Mouse (Mus musculus) hindbrain, embryonic 11.5 days (tissue): ENCODE data around the gene Grip2. TPM values are rescaled to one million over a fixed set of nuclear protein-coding genes. Genes with fewer than 3 reads are reported as not detected.

ENCODE experiments used
- ATAC-seq: fragments of 200-750 bp; cut with Nextera tagmentation; 2 replicates; pipeline ENCODE4 v1.8.0; 2017; ENCODE audit warnings: mild to moderate bottlenecking, moderate TSS enrichment, moderate library complexity; ENCODE audit not compliant: low FRiP score
- DNase-seq: peaks from one replicate; pipeline ENCODE4 v3.0.0-alpha.2; 2015; ENCODE audit warnings: low spot score
- H3K27ac ChIP-seq: fragments of 300-500 bp; sonication (generic); 2 replicates; pipeline ENCODE4 v1.5.1; 2014; ENCODE audit warnings: mild to moderate bottlenecking, low read depth, low read length
- H3K27me3 ChIP-seq: fragments of 300-500 bp; sonication (generic); 2 replicates; pipeline ENCODE4 v1.6.1; 2014; ENCODE audit warnings: mild to moderate bottlenecking, low read length, moderate library complexity, mixed read lengths; ENCODE audit not compliant: control insufficient read depth, insufficient read depth
- H3K36me3 ChIP-seq: fragments of 300-500 bp; sonication (generic); 2 replicates; pipeline ENCODE4 v1.6.1; 2014; ENCODE audit warnings: mild to moderate bottlenecking, low read length, moderate library complexity, mixed read lengths; ENCODE audit not compliant: control insufficient read depth, insufficient read depth
- H3K4me1 ChIP-seq: fragments of 300-500 bp; sonication (generic); replicated peaks from 2 replicates; pipeline ENCODE4 v1.6.1; 2014; ENCODE audit warnings: low read length, mixed read lengths; ENCODE audit not compliant: control insufficient read depth, insufficient read depth
- H3K4me2 ChIP-seq: fragments of 300-500 bp; sonication (generic); replicated peaks from 2 replicates; pipeline ENCODE4 v1.6.1; 2014; ENCODE audit warnings: mild to moderate bottlenecking, low read depth, low read length
- H3K4me3 ChIP-seq: fragments of 300-500 bp; sonication (generic); 2 replicates; pipeline ENCODE4 v1.5.1; 2014; ENCODE audit warnings: low read depth, low read length
- H3K9ac ChIP-seq: fragments of 300-500 bp; sonication (generic); 2 replicates; pipeline ENCODE4 v1.6.1; 2014; ENCODE audit warnings: low read depth, low read length
- H3K9me3 ChIP-seq: fragments of 300-500 bp; sonication (generic); 2 replicates; pipeline ENCODE4 v1.6.1; 2016; ENCODE audit warnings: low read length; ENCODE audit not compliant: control insufficient read depth
- WGBS: fragments of 180-500 bp; shearing (Covaris S2); extraction: QIAGEN DNeasy Blood & Tissue Kit; methylation state at CpG from one replicate; pipeline ENCODE4 v1.1.7; 2014; 5-methylcytosine and 5-hydroxymethylcytosine counted together
- polyA plus RNA-seq: library from polyadenylated mRNA; unstranded; fragments of >200 nt; fragmentation: Nextera tagmentation; extraction: Ambion mirVana; gene quantifications from 2 replicates; pipeline ENCODE4 v1.2.1, GENCODE M21; 2014

The Grip2 gene
- 0.60 and 0.63 TPM in 2 replicates for polyA plus RNA-seq

- H3K27ac ChIP-seq = no peak within 1 kb of the TSS
- no peaks in the 10 kb centered on the region for H3K9me3 ChIP-seq
- no peaks in the 10 kb centered on the region for H3K27me3 ChIP-seq
- 66% methylated on average over 9 of the region's 11 CpGs for WGBS
- H3K4me3 ChIP-seq = no peak within 1 kb of the TSS
- H3K9ac ChIP-seq = no peak within 1 kb of the TSS
- H3K4me1 ChIP-seq = no peaks in the 10 kb centered on the region
- ATAC-seq = no peak
- no peak within 1 kb of the TSS for H3K4me2 ChIP-seq
- H3K36me3 ChIP-seq = no peaks in the 10 kb centered on the region
- no peak for DNase-seq
Observed at GRCm38 (mm10) chr6:91827016-91827570, at the start of gene Grip2. Grip2 (minus strand) TSS chr6:91827250.

DNA sequence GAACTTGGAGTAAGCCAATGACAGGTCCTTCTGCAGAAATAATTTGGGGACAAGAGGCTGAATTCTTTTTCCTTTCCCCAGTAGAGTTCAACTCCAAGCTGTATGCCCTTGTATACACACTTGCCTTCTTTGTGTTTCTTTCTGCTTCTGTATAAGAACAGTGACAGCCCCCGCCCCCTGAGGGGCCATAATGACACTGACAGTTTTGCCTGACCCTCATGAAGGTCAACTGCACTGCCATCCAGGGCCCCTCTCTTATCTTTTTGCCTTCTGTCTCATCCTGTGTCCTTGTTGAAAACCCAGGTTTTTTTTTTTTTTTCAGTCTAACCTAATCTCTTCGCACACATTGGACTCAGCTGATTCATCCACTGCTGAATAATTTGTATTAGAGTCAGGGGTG, 45.7 kb upstream of the Grip2 start:
- H3K9ac ChIP-seq = no peak overlapping the region
- H3K36me3 ChIP-seq = no peaks in the 10 kb centered on the region
- WGBS = 72% methylated on average over 2 of the region's 2 CpGs
- H3K4me2 ChIP-seq = no peak overlapping the region
- H3K9me3 ChIP-seq = no peaks in the 10 kb centered on the region
- ATAC-seq (no peak), DNase-seq (no peak)
- H3K27me3 ChIP-seq = no peaks in the 10 kb centered on the region
- no peak overlapping the region for H3K4me3 ChIP-seq
- no peaks in the 10 kb centered on the region for H3K4me1 ChIP-seq
- H3K27ac ChIP-seq = no peak overlapping the region

GRCm38 (mm10) chr6:91868091-91868490, 41.0 kb upstream of the Grip2 start:
- Histone ChIP-seq H3K27ac (no peak overlapping the region), H3K9ac (no peak overlapping the region), H3K9me3 (no peaks in the 10 kb centered on the region), H3K27me3 (no peaks in the 10 kb centered on the region), H3K4me2 (no peak overlapping the region), H3K4me1 (no peaks in the 10 kb centered on the region), H3K4me3 (no peak overlapping the region), H3K36me3 (no peaks in the 10 kb centered on the region)
- ATAC-seq (no peak), DNase-seq (no peak)
- WGBS = 94% methylated on average over 5 of the region's 5 CpGs

DNA sequence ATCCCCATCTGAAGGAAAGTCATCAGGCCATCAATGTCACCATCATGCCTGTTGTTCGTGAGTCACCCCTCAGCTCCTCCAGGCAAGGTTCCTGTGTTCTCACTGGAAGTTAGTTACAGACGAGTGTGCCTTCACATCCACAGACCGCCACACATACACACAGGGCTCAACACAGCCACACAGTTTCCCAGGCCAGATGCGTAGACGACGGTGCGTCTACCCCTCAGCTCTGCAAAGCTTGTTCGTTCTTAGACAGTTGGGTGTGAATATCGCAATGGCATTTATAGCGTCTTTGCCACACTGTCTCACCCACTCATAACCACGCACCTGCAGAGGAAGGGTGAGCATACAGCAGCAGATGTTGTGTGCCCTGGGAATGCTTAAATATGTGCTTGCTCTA, 38.6 kb upstream of the Grip2 start:
- H3K9ac ChIP-seq = no peak overlapping the region
- no peaks in the 10 kb centered on the region for H3K27me3 ChIP-seq
- ATAC-seq (no peak), DNase-seq (no peak)
- H3K27ac ChIP-seq = no peak overlapping the region
- H3K4me1 ChIP-seq = no peaks in the 10 kb centered on the region
- no peaks in the 10 kb centered on the region for H3K9me3 ChIP-seq
- H3K36me3 ChIP-seq = no peaks in the 10 kb centered on the region
- no peak overlapping the region for H3K4me3 ChIP-seq
- 89% methylated on average over 11 of the region's 11 CpGs for WGBS
- H3K4me2 ChIP-seq = no peak overlapping the region

- H3K4me1 ChIP-seq = no peaks in the 10 kb centered on the region
- 71% methylated on average over 5 of the region's 5 CpGs for WGBS
- DNase-seq = no peak
- no peaks in the 10 kb centered on the region for H3K27me3 ChIP-seq
- no peak overlapping the region for H3K9ac ChIP-seq
- H3K36me3 ChIP-seq = no peaks in the 10 kb centered on the region
- no peak overlapping the region for H3K4me3 ChIP-seq
- no peak for ATAC-seq
- H3K4me2 ChIP-seq = no peak overlapping the region
- H3K27ac ChIP-seq = no peak overlapping the region
- no peaks in the 10 kb centered on the region for H3K9me3 ChIP-seq
Observed at GRCm38 (mm10) chr6:91864595-91864994, 37.5 kb upstream of the Grip2 start.

- no peak overlapping the region for H3K27ac ChIP-seq
- H3K4me3 ChIP-seq = no peak overlapping the region
- H3K36me3 ChIP-seq = no peaks in the 10 kb centered on the region
- ATAC-seq = no peak
- DNase-seq = no peak
- H3K27me3 ChIP-seq = no peaks in the 10 kb centered on the region
- no peak overlapping the region for H3K4me2 ChIP-seq
- no peak overlapping the region for H3K9ac ChIP-seq
- H3K4me1 ChIP-seq = no peaks in the 10 kb centered on the region
- no peaks in the 10 kb centered on the region for H3K9me3 ChIP-seq
Observed at GRCm38 (mm10) chr6:91862848-91863247, 35.8 kb upstream of the Grip2 start.

GRCm38 (mm10) chr6:91858339-91858738, 31.3 kb upstream of the Grip2 start:
- H3K27me3 ChIP-seq = no peaks in the 10 kb centered on the region
- no peaks in the 10 kb centered on the region for H3K36me3 ChIP-seq
- H3K4me1 ChIP-seq = no peaks in the 10 kb centered on the region
- no peak overlapping the region for H3K27ac ChIP-seq
- H3K4me3 ChIP-seq = no peak overlapping the region
- ATAC-seq = no peak
- H3K9me3 ChIP-seq = no peaks in the 10 kb centered on the region
- no peak overlapping the region for H3K9ac ChIP-seq
- H3K4me2 ChIP-seq = no peak overlapping the region
- no peak for DNase-seq
- 74% methylated on average over 5 of the region's 5 CpGs for WGBS

GRCm38 (mm10) chr6:91852550-91852949, 25.5 kb upstream of the Grip2 start:
- Histone ChIP-seq H3K9ac (no peak overlapping the region), H3K27ac (no peak overlapping the region), H3K9me3 (no peaks in the 10 kb centered on the region), H3K27me3 (no peaks in the 10 kb centered on the region), H3K4me3 (no peak overlapping the region), H3K4me1 (no peaks in the 10 kb centered on the region), H3K36me3 (no peaks in the 10 kb centered on the region), H3K4me2 (no peak overlapping the region)
- ATAC-seq = no peak
- 11% methylated on average over 2 of the region's 2 CpGs for WGBS
- DNase-seq = peak; percentile 67

DNA sequence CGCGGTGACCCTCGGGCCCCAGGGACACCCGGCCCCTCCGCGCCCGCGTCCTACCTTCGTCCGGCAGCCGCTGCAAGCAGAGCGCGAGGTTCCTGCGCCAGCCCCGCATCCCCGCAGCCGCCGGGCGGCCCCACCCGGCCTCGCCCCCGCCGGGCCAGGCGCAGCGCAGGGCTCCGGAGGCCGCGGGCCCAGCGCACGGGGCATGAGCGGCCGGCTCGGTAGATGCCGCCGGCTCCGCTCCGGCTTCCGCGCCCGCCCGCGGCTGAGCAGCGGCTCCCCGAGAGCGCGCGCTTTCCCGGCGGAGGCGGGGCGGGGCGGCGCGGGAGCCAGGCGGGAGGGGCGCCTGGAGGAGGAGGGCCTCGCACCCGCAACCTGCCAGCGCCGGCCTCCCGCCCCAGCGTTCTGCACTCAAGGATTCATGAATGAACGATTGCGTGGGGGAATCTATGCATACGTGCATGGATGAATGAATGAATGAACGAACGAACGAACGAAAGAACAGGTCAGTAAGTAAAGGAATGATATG, 16.6 kb upstream of the Grip2 start:
- Histone ChIP-seq H3K9ac (peak overlapping the region; percentile 58), H3K27me3 (peaks cover 34% of the 10 kb centered on the region), H3K36me3 (no peaks in the 10 kb centered on the region), H3K27ac (no peak overlapping the region), H3K4me1 (0 out of 2 replicates have a peak, but pooled peaks cover 3% of the 10 kb centered on the region), H3K9me3 (no peaks in the 10 kb centered on the region), H3K4me3 (peak overlapping the region; percentile 50), H3K4me2 (peak overlapping the region; percentile 96)
- peak; percentile 52 for DNase-seq
- no peak; the same call in 1 of the 2 replicates for ATAC-seq
- WGBS = 4% methylated on average over 63 of the region's 69 CpGs
